Mouse (Mus musculus): ENCODE data around the gene Fam193b. TPM values are rescaled to one million over a fixed set of nuclear protein-coding genes. Genes with fewer than 3 reads are reported as not detected.

The Fam193b gene
- polyA plus RNA-seq (2012; rRNA removed), result 87.1 and 98.0 TPM in 2 replicates

GRCm38 (mm10) chr13:55571027-55571751, at the start of gene Fam193b:
Gene Fam193b (minus strand): TSS chr13:55571120.

GRCm38 (mm10) chr13:55599566-55600540, 28.9 kb upstream of the Fam193b start, which contains the start of gene B4galt7:
Gene B4galt7 (plus strand): TSS chr13:55599896.

GRCm38 (mm10) chr13:55573432-55573831, 2.5 kb upstream of the Fam193b start, which contains the start of gene Tmed9:
Gene Tmed9 (plus strand): TSS chr13:55573732.

GRCm38 (mm10) chr13:55536194-55537175, 34.4 kb downstream of the Fam193b start, which contains the start of gene Ddx41:
Gene Ddx41 (minus strand): TSS chr13:55536658.

GRCm38 (mm10) chr13:55529198-55529915, 41.6 kb downstream of the Fam193b start, which contains the start of gene Dok3:
Gene Dok3 (minus strand): TSS chr13:55529296.

GRCm38 (mm10) chr13:55513111-55513748, 57.7 kb downstream of the Fam193b start, which contains the start of gene Pdlim7:
Gene Pdlim7 (minus strand): TSS chr13:55513676.

Other genes starting within 250 kb of the Fam193b start
- gene Rab24, start 249.2 kb downstream of the Fam193b start, polyA plus RNA-seq (2012; rRNA removed), result 75.2 and 86.3 TPM in 2 replicates
- 10.4 and 11.5 TPM in 2 replicates for gene Mxd3, start 241.3 kb downstream of the Fam193b start, polyA plus RNA-seq (2012; rRNA removed)
- gene Lman2, start 208.3 kb downstream of the Fam193b start, polyA plus RNA-seq (2012; rRNA removed), result 99.2 and 117 TPM in 2 replicates
- gene Rgs14, start 201.4 kb downstream of the Fam193b start, polyA plus RNA-seq (2012; rRNA removed), result 4.9 and 5.9 TPM in 2 replicates
- 1.0 and 1.6 TPM in 2 replicates for gene Slc34a1, start 172.9 kb downstream of the Fam193b start, polyA plus RNA-seq (2012; rRNA removed)
- not detected in 2 replicates for gene Pfn3, start 155.9 kb downstream of the Fam193b start, polyA plus RNA-seq (2012; rRNA removed)
- 0.40 and 0.46 TPM in 2 replicates for gene F12, start 144.3 kb downstream of the Fam193b start, polyA plus RNA-seq (2012; rRNA removed)
- gene Grk6, start 126.0 kb downstream of the Fam193b start, polyA plus RNA-seq (2012; rRNA removed), result 66.0 and 66.1 TPM in 2 replicates
- 9.9 and 10.6 TPM in 2 replicates for gene Prr7, start 106.9 kb downstream of the Fam193b start, polyA plus RNA-seq (2012; rRNA removed)
- gene Dbn1, start 83.0 kb downstream of the Fam193b start, polyA plus RNA-seq (2012; rRNA removed), result 36.7 and 36.9 TPM in 2 replicates
- gene Pdlim7, start 57.4 kb downstream of the Fam193b start, polyA plus RNA-seq (2012; rRNA removed), result 178 and 184 TPM in 2 replicates
- gene Dok3, start 41.8 kb downstream of the Fam193b start, polyA plus RNA-seq (2012; rRNA removed), result 16.3 and 16.8 TPM in 2 replicates
- gene Ddx41, start 34.5 kb downstream of the Fam193b start, polyA plus RNA-seq (2012; rRNA removed), result 66.3 and 71.4 TPM in 2 replicates
- gene Tmed9, start 2.6 kb upstream of the Fam193b start, polyA plus RNA-seq (2012; rRNA removed), result 65.8 and 80.9 TPM in 2 replicates
- gene B4galt7, start 28.8 kb upstream of the Fam193b start, polyA plus RNA-seq (2012; rRNA removed), result 26.1 and 27.8 TPM in 2 replicates
- 13.5 and 15.2 TPM in 2 replicates for gene Caml, start 51.9 kb upstream of the Fam193b start, polyA plus RNA-seq (2012; rRNA removed)
- gene Ddx46, start 63.9 kb upstream of the Fam193b start, polyA plus RNA-seq (2012; rRNA removed), result 7.7 and 7.9 TPM in 2 replicates
- gene B230219D22Rik, start 122.0 kb upstream of the Fam193b start, polyA plus RNA-seq (2012; rRNA removed), result 14.3 and 17.9 TPM in 2 replicates
- 41.7 and 46.7 TPM in 2 replicates for gene Txndc15, start 143.5 kb upstream of the Fam193b start, polyA plus RNA-seq (2012; rRNA removed)
- 18.6 and 34.2 TPM in 2 replicates for gene Pcbd2, start 156.2 kb upstream of the Fam193b start, polyA plus RNA-seq (2012; rRNA removed)
- not detected in 2 replicates for gene Catsper3, start 213.4 kb upstream of the Fam193b start, polyA plus RNA-seq (2012; rRNA removed)